Mouse (Mus musculus) E14TG2a.4 (cell line): ENCODE measurements around the gene Gabrb1.

Experiments used
- CTCF ChIP-seq: conservative IDR thresholded peaks from 2 replicates; pipeline ENCODE4 v1.5.1; 2014; ENCODE audit warnings: low read length
- NANOG ChIP-seq: IDR thresholded peaks from 2 replicates; pipeline ENCODE4 v1.6.1; 2014; ENCODE audit warnings: borderline replicate concordance, low read length, mixed read lengths

- TF ChIP-seq CTCF (no peak), NANOG (no peak)
Observed at GRCm38 (mm10) chr5:71970140-71970800, 312.4 kb downstream of the Gabrb1 start.
